ENCODE assay signal across 10 mouse cellular contexts in genomic region chr10:87711209-87711608, GRCm38 (mm10).
"Had no signal": no experiment of that assay in that cellular context is flagged by ENCODE, and none has a peak within 500 bp of the region (broad histone marks: within the 10 kb centered on the region; RNA-seq: fewer than 3 reads in every experiment).

No protein-coding gene starts in this region.

- H3K4me2 ChIP-seq: limb, embryonic 13.5 days; lung, embryonic 15.5 days; midbrain, embryonic 11.5 days; midbrain, embryonic 15.5 days; neural tube, embryonic 12.5 days had no signal

- DNase-seq: lung, postnatal 14 days had no signal

- H3K9me3 ChIP-seq: limb, embryonic 13.5 days; lung, embryonic 15.5 days; midbrain, embryonic 15.5 days; neural tube, embryonic 12.5 days had no signal

- H3K4me1 ChIP-seq: megakaryocyte, embryonic 14.5 days; midbrain, embryonic 15.5 days; neural tube, embryonic 12.5 days had no signal

- H3K4me3 ChIP-seq: limb, embryonic 13.5 days; lung, embryonic 15.5 days; megakaryocyte, embryonic 14.5 days; midbrain, embryonic 15.5 days; neural tube, embryonic 12.5 days had no signal

- H3K9ac ChIP-seq: limb, embryonic 13.5 days; liver, embryonic 14.5 days; lung, embryonic 15.5 days; midbrain, embryonic 15.5 days; neural tube, embryonic 12.5 days had no signal

- H3K36me3 ChIP-seq: limb, embryonic 13.5 days; lung, embryonic 15.5 days; midbrain, embryonic 15.5 days; neural tube, embryonic 12.5 days had no signal

- H3K27ac ChIP-seq: limb, embryonic 13.5 days; liver, embryonic 14.5 days; lung, embryonic 15.5 days; macrophage; midbrain, embryonic 15.5 days; neural tube, embryonic 12.5 days; stomach, postnatal 0 days had no signal

- ATAC-seq: midbrain, embryonic 15.5 days had no signal

- H3K27me3 ChIP-seq: limb, embryonic 13.5 days; lung, embryonic 15.5 days; megakaryocyte, embryonic 14.5 days; midbrain, embryonic 15.5 days; neural tube, embryonic 12.5 days had no signal
